Comparison of ENCODE assay signal across 10 mouse cellular contexts in the genomic region with DNA sequence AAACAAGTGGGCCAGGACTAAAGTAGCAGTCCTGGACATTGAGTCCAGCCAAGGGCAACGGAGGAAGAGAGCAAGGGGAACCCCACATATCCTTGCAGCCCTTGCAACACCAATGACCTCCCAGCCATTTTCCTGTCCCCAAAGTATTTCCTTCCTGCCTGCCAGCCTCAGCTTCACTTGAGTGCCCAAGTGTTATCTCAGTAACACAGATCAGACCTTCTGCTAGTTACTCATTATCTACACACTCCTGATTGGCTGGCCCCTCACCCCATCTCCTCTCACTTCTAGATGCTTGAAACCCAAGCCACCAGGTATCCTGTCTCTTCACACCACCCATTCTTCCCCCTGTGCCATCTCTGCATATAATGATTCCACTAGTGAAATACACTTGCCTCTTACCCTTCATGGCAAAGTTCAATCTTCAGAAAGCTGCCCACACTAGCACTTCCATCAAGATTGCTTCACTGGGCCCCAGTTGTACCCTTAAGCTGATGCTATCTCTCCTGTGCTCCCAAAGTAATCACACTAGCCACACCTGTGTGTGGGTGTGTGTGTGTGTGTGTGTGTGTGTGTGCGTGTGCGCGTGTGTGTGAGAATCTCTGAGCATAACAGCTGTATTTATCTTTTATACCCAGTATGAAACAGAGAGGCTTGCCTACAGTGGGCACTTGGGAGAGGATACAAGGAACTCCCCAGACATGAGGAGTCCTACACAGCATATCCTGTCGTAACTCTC.
DNase-seq lines count a peak whose midpoint lies in the region; ATAC-seq and TF ChIP-seq lines count a peak whose summit lies in the region.
"Had no signal": no experiment of that assay in that cellular context is flagged by ENCODE, and none has a peak within 500 bp of the region (broad histone marks: within the 10 kb centered on the region; RNA-seq: fewer than 3 reads in every experiment).

No protein-coding gene starts in this region.

- no peak overlapping the region for H3K4me2 ChIP-seq in stomach, embryonic 15.5 days
- no peak overlapping the region for H3K4me2 ChIP-seq in hindbrain, embryonic 13.5 days

- DNase-seq in spleen, adult 12 weeks (ENCODE audit: low spot score) = peak; percentile 46
- DNase-seq in spleen, postnatal 4 days (ENCODE audit: low spot score in 2 of 2) = no peak
- peak; percentile 50 for DNase-seq in liver, adult 2 months (ENCODE audit: extremely low read depth, low read depth, low spot score)
- DNase-seq in left cerebral cortex, adult 11 months (ENCODE audit: low spot score) = no peak
- DNase-seq in right cerebral cortex, postnatal 25 days = no peak
- DNase-seq: adrenal gland, postnatal 36 days had no signal

- H3K27ac ChIP-seq in liver, adult 2 months (replicated peaks; ENCODE audit: insufficient read depth, low read depth, low read length) = no peak overlapping the region
- no peak overlapping the region for H3K27ac ChIP-seq in stomach, embryonic 15.5 days
- no peak overlapping the region for H3K27ac ChIP-seq in hindbrain, embryonic 13.5 days
- H3K27ac ChIP-seq: limb, embryonic 10.5 days had no signal

- no peak overlapping the region for H3K9ac ChIP-seq in liver, adult 2 months (ENCODE audit: low read depth, low read length)
- no peak overlapping the region for H3K9ac ChIP-seq in stomach, embryonic 15.5 days
- H3K9ac ChIP-seq in hindbrain, embryonic 13.5 days = no peak overlapping the region

- peaks cover 47% of the 10 kb centered on the region for H3K36me3 ChIP-seq in liver, adult 2 months (ENCODE audit: control insufficient read depth, insufficient read depth, low read length)
- 0 out of 2 replicates have a peak, but pooled peaks cover 5% of the 10 kb centered on the region for H3K36me3 ChIP-seq in stomach, embryonic 15.5 days
- 0 out of 2 replicates have a peak, but pooled peaks cover 12% of the 10 kb centered on the region for H3K36me3 ChIP-seq in hindbrain, embryonic 13.5 days

- peaks cover 17% of the 10 kb centered on the region for H3K4me1 ChIP-seq in liver, adult 2 months (ENCODE audit: control insufficient read depth, insufficient read depth, low read length)
- 0 out of 2 replicates have a peak, but pooled peaks cover 1% of the 10 kb centered on the region for H3K4me1 ChIP-seq in stomach, embryonic 15.5 days
- peaks cover 5% of the 10 kb centered on the region; the same call in 1 of the 2 replicates for H3K4me1 ChIP-seq in hindbrain, embryonic 13.5 days (replicated peaks)

- peaks cover 20% of the 10 kb centered on the region; the same call in 1 of the 2 replicates for H3K79me2 ChIP-seq in liver, adult 2 months (ENCODE audit: control insufficient read depth, insufficient read depth, low read length)

- no peaks in the 10 kb centered on the region for H3K9me3 ChIP-seq in stomach, embryonic 15.5 days
- no peaks in the 10 kb centered on the region for H3K9me3 ChIP-seq in hindbrain, embryonic 13.5 days
- H3K9me3 ChIP-seq: limb, embryonic 10.5 days had no signal

- no peak for TF ChIP-seq CTCF in liver, adult 2 months (IDR thresholded peaks at IDR 0.05; ENCODE audit: low read depth, low read length)

- H3K27me3 ChIP-seq in liver, adult 2 months (ENCODE audit: control insufficient read depth, insufficient read depth, low read length) = no peaks in the 10 kb centered on the region
- no peaks in the 10 kb centered on the region for H3K27me3 ChIP-seq in stomach, embryonic 15.5 days (replicated peaks)
- no peaks in the 10 kb centered on the region for H3K27me3 ChIP-seq in hindbrain, embryonic 13.5 days

- TF ChIP-seq POLR2A in liver, adult 2 months (IDR thresholded peaks at IDR 0.05; ENCODE audit: extremely low read depth, insufficient read depth, low read length) = no peak

- 76% methylated on average over 5 of the region's 5 CpGs for WGBS in liver, adult 2 months
- 81% methylated on average over 5 of the region's 5 CpGs for WGBS in stomach, embryonic 15.5 days
- WGBS in hindbrain, embryonic 13.5 days = 92% methylated on average over 5 of the region's 5 CpGs

- H3K4me3 ChIP-seq in liver, adult 2 months (ENCODE audit: insufficient read depth, low read depth, low read length) = no peak overlapping the region
- no peak overlapping the region for H3K4me3 ChIP-seq in stomach, embryonic 15.5 days (replicated peaks)
- H3K4me3 ChIP-seq in hindbrain, embryonic 13.5 days = no peak overlapping the region
- H3K4me3 ChIP-seq: limb, embryonic 10.5 days had no signal

- ATAC-seq in common myeloid progenitor, adult 5-6 weeks (replicated peaks; ENCODE audit: low read depth, poor library complexity, severe bottlenecking) = peak; percentile 87
- peak; percentile 75; the same call in 1 of the 2 replicates for ATAC-seq in stomach, embryonic 15.5 days (ENCODE audit: insufficient read depth, low FRiP score, low read depth)
- ATAC-seq in hindbrain, embryonic 13.5 days (ENCODE audit: low FRiP score) = no peak

Comparison
In these comparisons a context has a peak if more than half of its experiments do, and no peak if none do; other contexts are left out.
1. DNase-seq: peak in spleen, adult 12 weeks (single experiment) and liver, adult 2 months (single experiment); none in spleen, postnatal 4 days (0 of 2), left cerebral cortex, adult 11 months (single experiment) and right cerebral cortex, postnatal 25 days (single experiment).